Mouse (Mus musculus): ENCODE data around the gene Tnxb. TPM values are rescaled to one million over a fixed set of nuclear protein-coding genes. Genes with fewer than 3 reads are reported as not detected.

Gene Tnxb
- polyA plus RNA-seq, 1 experiment from 2014 or later: 1.1 TPM

- H3K36me3 ChIP-seq (ENCODE audit: control insufficient read depth, insufficient read depth, low read length): no peaks in the 10 kb centered on the region
- H3K4me1 ChIP-seq (ENCODE audit: control insufficient read depth, insufficient read depth, low read length): no peaks in the 10 kb centered on the region
- no peak overlapping the region for H3K4me3 ChIP-seq (ENCODE audit: low read depth, low read length)
- peaks cover 3% of the 10 kb centered on the region; the same call in 1 of the 2 replicates for H3K9me3 ChIP-seq (ENCODE audit: control insufficient read depth, low read depth, low read length)
- no peak overlapping the region for H3K4me2 ChIP-seq (replicated peaks; ENCODE audit: low read depth, low read length)
- WGBS: 61% methylated on average over 5 of the region's 5 CpGs
- no peak overlapping the region for H3K9ac ChIP-seq (replicated peaks; ENCODE audit: low read depth, low read length)
- H3K27ac ChIP-seq (ENCODE audit: low read length): no peak overlapping the region
- no peaks in the 10 kb centered on the region for H3K27me3 ChIP-seq (ENCODE audit: control insufficient read depth, insufficient read depth, low read length)
- no peak for ATAC-seq (ENCODE audit: insufficient number of reproducible peaks, insufficient read depth, low FRiP score, low read depth)
Measured at GRCm38 (mm10) chr17:34746531-34746930, 76.2 kb downstream of the Tnxb start.

GRCm38 (mm10) chr17:34761471-34761870 is 91.1 kb downstream of the Tnxb start:
- H3K9me3 ChIP-seq (ENCODE audit: control insufficient read depth, low read depth, low read length): no peaks in the 10 kb centered on the region
- no peaks in the 10 kb centered on the region for H3K36me3 ChIP-seq (ENCODE audit: control insufficient read depth, insufficient read depth, low read length)
- no peak overlapping the region for H3K9ac ChIP-seq (replicated peaks; ENCODE audit: low read depth, low read length)
- no peak overlapping the region for H3K4me2 ChIP-seq (replicated peaks; ENCODE audit: low read depth, low read length)
- H3K4me1 ChIP-seq (ENCODE audit: control insufficient read depth, insufficient read depth, low read length): no peaks in the 10 kb centered on the region
- no peak overlapping the region for H3K27ac ChIP-seq (ENCODE audit: low read length)
- ATAC-seq (ENCODE audit: insufficient number of reproducible peaks, insufficient read depth, low FRiP score, low read depth): no peak
- WGBS: 71% methylated on average over 3 of the region's 3 CpGs
- no peak overlapping the region for H3K4me3 ChIP-seq (ENCODE audit: low read depth, low read length)
- no peaks in the 10 kb centered on the region for H3K27me3 ChIP-seq (ENCODE audit: control insufficient read depth, insufficient read depth, low read length)

Other genes with a start within 250 kb of the Tnxb start
- 0.18 TPM in 1 of 2 replicates, not detected in the other for gene Btnl4, start 193.2 kb upstream of the Tnxb start, polyA plus RNA-seq (2014; fragmentation: Nextera tagmentation; extraction: Ambion mirVana)
- gene Btnl6, start 153.2 kb upstream of the Tnxb start, polyA plus RNA-seq (2014; fragmentation: Nextera tagmentation; extraction: Ambion mirVana): not detected in 2 replicates
- 3.9 and 4.7 TPM in 2 replicates for gene Notch4, start 106.3 kb upstream of the Tnxb start, polyA plus RNA-seq (2014; fragmentation: Nextera tagmentation; extraction: Ambion mirVana)
- gene Gpsm3, start 80.7 kb upstream of the Tnxb start, polyA plus RNA-seq (2014; fragmentation: Nextera tagmentation; extraction: Ambion mirVana): 6.1 and 8.0 TPM in 2 replicates
- gene Pbx2, start 79.3 kb upstream of the Tnxb start, polyA plus RNA-seq (2014; fragmentation: Nextera tagmentation; extraction: Ambion mirVana): 13.1 and 15.5 TPM in 2 replicates
- gene Ager, start 72.7 kb upstream of the Tnxb start, polyA plus RNA-seq (2014; fragmentation: Nextera tagmentation; extraction: Ambion mirVana): 3.7 and 3.8 TPM in 2 replicates
- 104 and 105 TPM in 2 replicates for gene Rnf5, start 66.8 kb upstream of the Tnxb start, polyA plus RNA-seq (2014; fragmentation: Nextera tagmentation; extraction: Ambion mirVana)
- 53.1 and 53.9 TPM in 2 replicates for gene Agpat1, start 66.3 kb upstream of the Tnxb start, polyA plus RNA-seq (2014; fragmentation: Nextera tagmentation; extraction: Ambion mirVana)
- gene Egfl8, start 54.6 kb upstream of the Tnxb start, polyA plus RNA-seq (2014; fragmentation: Nextera tagmentation; extraction: Ambion mirVana): 3.8 and 4.2 TPM in 2 replicates
- gene Ppt2, start 42.0 kb upstream of the Tnxb start, polyA plus RNA-seq (2014; fragmentation: Nextera tagmentation; extraction: Ambion mirVana): 31.2 and 31.8 TPM in 2 replicates
- gene Prrt1, start 41.0 kb upstream of the Tnxb start, polyA plus RNA-seq (2014; fragmentation: Nextera tagmentation; extraction: Ambion mirVana): 0.56 and 0.67 TPM in 2 replicates
- 11.9 and 12.0 TPM in 2 replicates for gene Fkbpl, start 25.8 kb upstream of the Tnxb start, polyA plus RNA-seq (2014; fragmentation: Nextera tagmentation; extraction: Ambion mirVana)
- gene Atf6b, start 23.4 kb upstream of the Tnxb start, polyA plus RNA-seq (2014; fragmentation: Nextera tagmentation; extraction: Ambion mirVana): 56.5 and 58.3 TPM in 2 replicates
- gene C4b, start 73.3 kb downstream of the Tnxb start, polyA plus RNA-seq (2014; fragmentation: Nextera tagmentation; extraction: Ambion mirVana): 0.07 TPM in 1 of 2 replicates, not detected in the other
- gene Cyp21a1, start 134.0 kb downstream of the Tnxb start, polyA plus RNA-seq (2014; fragmentation: Nextera tagmentation; extraction: Ambion mirVana): not detected in 2 replicates
- 22.3 and 27.3 TPM in 2 replicates for gene Stk19, start 166.4 kb downstream of the Tnxb start, polyA plus RNA-seq (2014; fragmentation: Nextera tagmentation; extraction: Ambion mirVana)
- gene Dxo, start 166.5 kb downstream of the Tnxb start, polyA plus RNA-seq (2014; fragmentation: Nextera tagmentation; extraction: Ambion mirVana): 52.9 and 56.4 TPM in 2 replicates
- gene Skiv2l, start 179.7 kb downstream of the Tnxb start, polyA plus RNA-seq (2014; fragmentation: Nextera tagmentation; extraction: Ambion mirVana): 37.7 and 39.5 TPM in 2 replicates
- 101 and 114 TPM in 2 replicates for gene Nelfe, start 179.9 kb downstream of the Tnxb start, polyA plus RNA-seq (2014; fragmentation: Nextera tagmentation; extraction: Ambion mirVana)
- gene Cfb, start 192.0 kb downstream of the Tnxb start, polyA plus RNA-seq (2014; fragmentation: Nextera tagmentation; extraction: Ambion mirVana): 6.7 and 9.4 TPM in 2 replicates
- 0.87 and 1.2 TPM in 2 replicates for gene Zbtb12, start 208.9 kb downstream of the Tnxb start, polyA plus RNA-seq (2014; fragmentation: Nextera tagmentation; extraction: Ambion mirVana)
- not detected in 2 replicates for gene Gm20547, start 211.5 kb downstream of the Tnxb start, polyA plus RNA-seq (2014; fragmentation: Nextera tagmentation; extraction: Ambion mirVana)
- 2.8 TPM in 2 replicates for gene C2, start 227.7 kb downstream of the Tnxb start, polyA plus RNA-seq (2014; fragmentation: Nextera tagmentation; extraction: Ambion mirVana)
- gene Ehmt2, start 227.9 kb downstream of the Tnxb start, polyA plus RNA-seq (2014; fragmentation: Nextera tagmentation; extraction: Ambion mirVana): 69.4 and 79.4 TPM in 2 replicates
- 5.3 and 6.4 TPM in 2 replicates for gene Slc44a4, start 243.9 kb downstream of the Tnxb start, polyA plus RNA-seq (2014; fragmentation: Nextera tagmentation; extraction: Ambion mirVana)